Mouse (Mus musculus) heart, embryonic 13.5 days (tissue): Measurements from ENCODE around the gene Ube2r2. TPM values are rescaled to one million over a fixed set of nuclear protein-coding genes. Genes with fewer than 3 reads are reported as not detected.

Source experiments
- ATAC-seq: fragments of 200-750 bp; cut with Nextera tagmentation; 2 replicates; pipeline ENCODE4 v1.8.0; 2017; ENCODE audit warnings: moderate TSS enrichment; ENCODE audit not compliant: insufficient number of reproducible peaks, low FRiP score, low TSS enrichment; ENCODE audit errors: extremely low read depth
- H3K27ac ChIP-seq: fragments of 300-500 bp; sonication (generic); replicated peaks from 2 replicates; pipeline ENCODE4 v1.5.1; 2015; ENCODE audit warnings: moderate library complexity, mild to moderate bottlenecking, inconsistent platforms
- H3K27me3 ChIP-seq: fragments of 300-500 bp; sonication (generic); replicated peaks from 2 replicates; pipeline ENCODE4 v1.6.1; 2015; ENCODE audit warnings: mild to moderate bottlenecking, inconsistent platforms
- H3K36me3 ChIP-seq: fragments of 300-500 bp; sonication (generic); 2 replicates; pipeline ENCODE4 v1.6.1; 2015; ENCODE audit warnings: mild to moderate bottlenecking, inconsistent platforms
- H3K4me1 ChIP-seq: fragments of 300-500 bp; sonication (generic); 2 replicates; pipeline ENCODE4 v1.6.1; 2015; ENCODE audit warnings: inconsistent platforms
- H3K4me2 ChIP-seq: fragments of 300-500 bp; sonication (generic); 2 replicates; pipeline ENCODE4 v1.6.1; 2015; ENCODE audit warnings: inconsistent platforms, mild to moderate bottlenecking, moderate library complexity
- H3K4me3 ChIP-seq: fragments of 300-500 bp; sonication (generic); 2 replicates; pipeline ENCODE4 v1.5.1; 2015; ENCODE audit warnings: moderate library complexity, mild to moderate bottlenecking, inconsistent platforms
- H3K9ac ChIP-seq: fragments of 300-500 bp; sonication (generic); 2 replicates; pipeline ENCODE4 v1.6.1; 2015; ENCODE audit warnings: inconsistent platforms, mild to moderate bottlenecking, moderate library complexity
- H3K9me3 ChIP-seq: fragments of 300-500 bp; sonication (generic); 2 replicates; pipeline ENCODE4 v1.6.1; 2016; ENCODE audit warnings: inconsistent platforms
- WGBS: fragments of 180-500 bp; shearing (Covaris S2); methylation state at CpG from one replicate; pipeline ENCODE4 v1.1.7; 2015; ENCODE audit warnings: mixed read lengths; 5-methylcytosine and 5-hydroxymethylcytosine counted together
- polyA plus RNA-seq: library from polyadenylated mRNA; unstranded; fragments of >200 nt; fragmentation: Nextera tagmentation; extraction: Ambion mirVana; gene quantifications from 2 replicates; pipeline ENCODE4 v1.2.1, GENCODE M21; 2015

The Ube2r2 gene
- polyA plus RNA-seq, 1 experiment from 2014 or later, result 75.3 TPM

DNA sequence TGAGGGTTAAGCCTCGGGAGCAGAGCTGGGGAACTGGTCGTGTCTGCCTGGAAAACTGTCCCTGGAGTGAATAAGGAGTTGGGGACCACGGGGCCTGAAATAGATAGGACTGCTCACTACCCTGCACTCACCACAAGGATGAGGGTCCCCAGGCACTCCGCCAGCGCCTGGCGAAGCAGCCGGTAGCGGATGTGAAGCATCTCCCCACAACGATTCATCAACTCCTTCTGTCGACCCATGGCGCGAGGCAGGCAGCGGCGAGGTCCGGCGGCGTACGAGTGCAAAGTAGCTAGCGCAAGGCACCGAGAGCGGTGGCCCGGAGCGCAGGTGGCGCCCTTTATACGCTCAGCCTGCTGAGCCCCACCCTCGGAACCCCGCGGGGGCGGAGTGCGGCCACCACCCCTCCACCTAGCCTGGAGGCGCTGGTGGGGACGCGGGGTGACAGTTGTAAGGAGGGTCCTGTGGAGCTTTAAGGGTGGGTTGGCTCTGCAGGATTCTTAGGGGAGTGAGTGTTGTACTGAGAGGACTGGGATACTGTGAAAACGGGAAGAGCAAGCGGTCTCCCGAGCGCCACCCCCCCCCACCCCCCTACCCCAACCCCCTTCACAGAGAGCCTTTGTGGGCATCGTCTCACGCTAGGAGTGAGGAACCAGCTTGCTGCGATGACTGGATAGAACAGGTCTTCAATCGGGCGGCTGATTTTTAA lies 37.5 kb upstream of the Ube2r2 start, which contains the start of gene Aqp3:
Gene Aqp3, minus strand, starts transcription at position 313 of the 706 bp plus-strand sequence.
- no peaks in the 10 kb centered on the region for H3K9me3 ChIP-seq
- no peak within 1 kb of the TSS for H3K27ac ChIP-seq
- peak within 1 kb of the TSS; percentile 76 for H3K9ac ChIP-seq
- WGBS, result 1% methylated on average over 42 of the region's 42 CpGs
- no peak for ATAC-seq
- peak within 1 kb of the TSS; percentile 54 for H3K4me3 ChIP-seq
- H3K4me1 ChIP-seq, result peaks cover 49% of the 10 kb centered on the region
- no peaks in the 10 kb centered on the region for H3K36me3 ChIP-seq
- peak within 1 kb of the TSS; percentile 89 for H3K4me2 ChIP-seq
- H3K27me3 ChIP-seq, result peaks cover 37% of the 10 kb centered on the region

DNA sequence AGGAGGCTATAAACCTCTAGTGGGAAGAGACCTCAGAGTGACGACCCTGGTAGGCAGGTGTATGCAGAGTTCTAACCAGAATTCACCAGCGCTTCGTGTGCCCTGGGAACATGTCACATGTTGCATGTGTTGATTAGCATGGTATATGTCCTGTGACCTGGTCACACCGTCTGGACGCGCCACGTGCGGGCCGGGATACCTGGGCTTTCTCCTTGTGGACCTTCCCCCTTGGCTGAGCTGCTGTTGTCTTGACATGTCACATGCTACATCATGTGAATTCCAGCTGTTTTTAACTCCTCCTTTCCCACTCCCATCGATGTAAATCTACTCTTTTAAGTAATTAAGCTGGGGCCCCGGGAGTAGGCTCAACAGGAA lies 37.0 kb upstream of the Ube2r2 start:
- Histone ChIP-seq H3K36me3 (no peaks in the 10 kb centered on the region), H3K4me3 (peak overlapping the region; percentile 54), H3K9me3 (no peaks in the 10 kb centered on the region), H3K4me1 (peaks cover 49% of the 10 kb centered on the region), H3K4me2 (peak overlapping the region; percentile 89), H3K9ac (peak overlapping the region; percentile 76; the same call in 1 of the 2 replicates), H3K27me3 (peaks cover 37% of the 10 kb centered on the region), H3K27ac (no peak overlapping the region)
- WGBS, result 17% methylated on average over 11 of the region's 11 CpGs
- no peak for ATAC-seq

DNA sequence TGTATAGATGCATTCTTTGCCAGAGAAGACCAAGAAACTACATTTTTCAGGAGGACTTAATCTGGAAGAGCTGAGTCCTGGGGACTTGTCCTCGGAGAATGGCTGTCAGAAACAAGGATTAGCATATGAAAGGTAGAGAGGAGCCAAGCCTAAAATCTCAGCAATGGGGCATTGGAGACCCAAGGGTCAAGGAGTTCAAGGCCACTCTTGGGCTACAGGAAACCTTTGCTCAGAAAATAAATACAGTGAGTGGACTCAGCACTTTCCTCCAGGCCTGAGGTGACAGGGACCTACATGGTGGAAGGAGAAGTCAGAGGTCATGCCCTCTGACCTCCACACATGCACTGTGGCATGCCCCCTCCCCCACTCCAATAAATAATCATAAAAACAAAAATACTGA lies 34.6 kb upstream of the Ube2r2 start:
- Histone ChIP-seq H3K27me3 (peaks cover 37% of the 10 kb centered on the region), H3K4me1 (peaks cover 28% of the 10 kb centered on the region), H3K9me3 (no peaks in the 10 kb centered on the region), H3K36me3 (no peaks in the 10 kb centered on the region), H3K4me3 (no peak overlapping the region), H3K27ac (no peak overlapping the region), H3K4me2 (no peak overlapping the region), H3K9ac (no peak overlapping the region)
- ATAC-seq, result no peak
- 67% methylated on average over 1 of the region's 1 CpGs for whole genome bisulfite sequencing

DNA sequence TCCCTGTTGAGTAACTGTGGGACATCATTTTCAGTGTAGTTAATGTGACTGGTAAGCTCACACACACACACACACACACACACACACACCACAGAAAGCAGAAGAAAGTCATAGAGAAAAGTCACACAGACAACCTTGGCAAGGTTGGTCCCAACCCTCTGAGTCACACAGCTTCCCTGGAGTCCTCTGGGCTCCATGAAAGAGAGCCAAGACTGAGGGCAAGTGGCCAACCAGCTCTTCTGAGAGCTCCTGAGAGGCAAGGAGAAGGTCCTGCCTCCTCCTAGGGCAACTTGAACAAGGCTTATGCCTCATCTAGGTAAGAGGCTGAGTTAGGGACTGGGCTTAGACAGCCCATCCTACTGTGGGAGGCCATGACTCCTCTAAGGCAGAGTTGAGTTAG lies 32.6 kb upstream of the Ube2r2 start:
- no peak for ATAC-seq
- no peaks in the 10 kb centered on the region for H3K9me3 ChIP-seq
- no peak overlapping the region for H3K27ac ChIP-seq
- H3K27me3 ChIP-seq, result peaks cover 24% of the 10 kb centered on the region
- H3K9ac ChIP-seq, result no peak overlapping the region
- peaks cover 16% of the 10 kb centered on the region for H3K4me1 ChIP-seq
- H3K36me3 ChIP-seq, result no peaks in the 10 kb centered on the region
- no peak overlapping the region for H3K4me3 ChIP-seq
- H3K4me2 ChIP-seq, result no peak overlapping the region

DNA sequence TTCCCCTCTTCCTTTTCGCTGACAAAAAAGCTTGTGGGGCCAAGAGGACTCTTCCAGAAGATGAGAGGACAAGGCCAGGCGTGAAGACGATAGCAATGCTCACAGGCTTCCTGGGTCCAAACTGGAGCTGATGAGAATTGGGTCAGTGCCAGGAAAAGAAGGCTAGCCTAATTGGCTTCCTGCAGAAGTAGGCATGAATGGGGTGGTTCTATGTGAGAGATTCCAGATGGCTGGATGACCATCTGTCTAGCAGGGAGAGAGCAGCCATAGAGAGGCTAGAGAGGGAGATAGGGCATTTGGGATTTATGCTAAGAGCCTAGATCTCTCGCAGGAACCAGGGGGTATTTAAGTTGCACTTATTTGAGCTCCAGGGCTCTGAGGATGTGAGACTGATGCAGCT lies 28.1 kb upstream of the Ube2r2 start:
- no peak overlapping the region for H3K27ac ChIP-seq
- no peak overlapping the region for H3K4me2 ChIP-seq
- no peaks in the 10 kb centered on the region for H3K36me3 ChIP-seq
- H3K4me1 ChIP-seq, result 0 out of 2 replicates have a peak, but pooled peaks cover 7% of the 10 kb centered on the region
- H3K9me3 ChIP-seq, result no peaks in the 10 kb centered on the region
- no peak overlapping the region for H3K4me3 ChIP-seq
- no peak overlapping the region for H3K9ac ChIP-seq
- ATAC-seq, result no peak
- 53% methylated on average over 4 of the region's 4 CpGs for WGBS
- H3K27me3 ChIP-seq, result no peaks in the 10 kb centered on the region

DNA sequence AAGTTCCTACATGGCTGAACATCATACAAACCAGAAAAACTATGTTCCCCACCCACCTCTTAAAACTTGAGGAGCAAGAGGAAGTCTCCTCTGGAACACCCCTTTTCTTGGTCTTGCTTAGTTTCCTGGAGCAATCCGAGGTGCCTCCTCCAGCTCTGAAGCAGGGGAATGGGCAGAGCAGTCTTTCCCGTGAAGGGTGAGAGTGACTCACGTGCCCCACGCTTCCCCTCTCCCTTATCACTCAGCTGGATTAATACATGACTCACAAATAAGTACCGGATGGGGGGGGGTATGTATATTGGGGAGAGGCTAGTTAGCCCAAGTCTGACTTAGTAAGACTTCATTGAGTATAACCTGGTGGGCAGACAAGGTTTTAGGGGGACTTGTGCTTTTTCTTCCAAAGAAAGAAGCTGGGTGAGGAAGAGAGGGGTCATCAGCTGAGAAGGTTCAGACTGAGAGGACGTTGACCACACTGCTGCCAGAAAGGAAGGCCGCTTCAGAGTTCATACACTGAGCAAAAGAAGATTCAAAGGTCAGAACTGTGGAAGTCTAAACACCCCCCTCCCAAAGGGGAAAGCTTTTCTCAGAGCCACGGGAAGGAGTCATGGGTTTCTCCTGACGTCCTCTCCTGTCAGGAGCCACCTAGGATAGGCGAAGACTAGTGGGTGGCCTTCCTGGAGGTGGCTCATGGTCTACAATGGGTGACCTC lies 26.7 kb upstream of the Ube2r2 start:
- ATAC-seq, result no peak
- H3K4me3 ChIP-seq, result no peak overlapping the region
- no peak overlapping the region for H3K9ac ChIP-seq
- H3K4me2 ChIP-seq, result no peak overlapping the region
- no peak overlapping the region for H3K27ac ChIP-seq
- H3K4me1 ChIP-seq, result 0 out of 2 replicates have a peak, but pooled peaks cover 7% of the 10 kb centered on the region
- no peaks in the 10 kb centered on the region for H3K9me3 ChIP-seq
- H3K27me3 ChIP-seq, result no peaks in the 10 kb centered on the region
- peaks cover 4% of the 10 kb centered on the region; the same call in 1 of the 2 replicates for H3K36me3 ChIP-seq
- 58% methylated on average over 10 of the region's 10 CpGs for WGBS

DNA sequence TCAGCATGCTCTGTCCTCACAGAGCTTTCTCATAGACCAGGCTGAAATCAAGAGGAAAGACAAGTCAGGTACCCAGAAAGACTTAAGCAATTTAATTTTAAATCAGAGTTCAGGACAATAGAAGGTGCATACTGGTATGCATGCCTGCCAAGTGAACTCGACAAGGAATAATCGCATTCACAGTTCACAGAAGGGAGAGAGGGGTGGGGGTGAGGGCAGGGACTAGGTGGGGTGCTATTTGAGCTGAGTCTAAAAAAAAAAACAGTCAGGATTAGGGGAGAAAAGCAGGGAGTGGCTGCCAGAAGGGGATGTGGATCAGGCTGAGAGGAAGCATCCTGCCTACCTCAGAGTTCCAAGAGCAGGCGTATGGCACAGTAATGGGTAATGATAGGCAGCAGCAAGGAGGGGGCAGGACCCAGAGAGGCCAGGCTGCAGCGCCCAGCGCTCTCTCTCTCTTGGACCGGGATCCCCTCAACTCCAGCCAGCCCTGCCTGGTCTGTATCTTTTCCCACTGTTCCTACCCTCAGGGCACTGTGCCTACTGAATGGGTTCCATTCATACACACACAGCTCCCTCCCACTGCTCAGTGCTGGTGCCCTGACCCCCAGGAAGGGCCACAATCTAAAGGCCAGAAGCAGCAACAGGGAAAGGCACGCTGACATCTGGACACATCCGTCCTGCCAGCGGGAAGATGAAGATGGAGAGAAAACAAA lies 21.0 kb upstream of the Ube2r2 start:
- Histone ChIP-seq H3K36me3 (peaks cover 60% of the 10 kb centered on the region), H3K9ac (no peak overlapping the region), H3K4me1 (no peaks in the 10 kb centered on the region), H3K4me2 (no peak overlapping the region), H3K27me3 (no peaks in the 10 kb centered on the region), H3K27ac (no peak overlapping the region), H3K9me3 (no peaks in the 10 kb centered on the region), H3K4me3 (no peak overlapping the region)
- WGBS, result 85% methylated on average over 9 of the region's 9 CpGs
- ATAC-seq, result no peak

DNA sequence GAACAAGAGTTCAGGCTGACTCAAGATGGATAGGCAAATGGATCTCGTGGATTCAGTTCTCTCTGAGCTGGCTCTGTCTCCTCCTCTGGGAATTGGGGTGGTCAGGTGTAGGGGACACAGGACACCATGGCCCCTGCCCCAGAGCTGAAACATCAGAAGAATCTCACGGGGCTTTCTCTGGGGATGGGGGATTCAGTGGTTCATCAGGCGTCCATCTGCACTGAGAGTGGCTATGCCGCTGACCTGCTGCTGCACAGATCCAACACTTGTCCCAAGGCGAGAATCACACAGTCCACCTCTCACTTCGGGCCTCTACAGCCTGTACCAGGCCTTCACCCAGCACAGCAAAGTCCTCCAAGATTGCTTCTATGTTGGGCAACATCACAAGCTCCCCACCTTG lies 20.5 kb upstream of the Ube2r2 start:
- Histone ChIP-seq H3K9me3 (no peaks in the 10 kb centered on the region), H3K27ac (no peak overlapping the region), H3K27me3 (no peaks in the 10 kb centered on the region), H3K36me3 (peaks cover 66% of the 10 kb centered on the region), H3K9ac (no peak overlapping the region), H3K4me3 (no peak overlapping the region), H3K4me2 (no peak overlapping the region), H3K4me1 (no peaks in the 10 kb centered on the region)
- WGBS, result 80% methylated on average over 6 of the region's 6 CpGs
- no peak for ATAC-seq

DNA sequence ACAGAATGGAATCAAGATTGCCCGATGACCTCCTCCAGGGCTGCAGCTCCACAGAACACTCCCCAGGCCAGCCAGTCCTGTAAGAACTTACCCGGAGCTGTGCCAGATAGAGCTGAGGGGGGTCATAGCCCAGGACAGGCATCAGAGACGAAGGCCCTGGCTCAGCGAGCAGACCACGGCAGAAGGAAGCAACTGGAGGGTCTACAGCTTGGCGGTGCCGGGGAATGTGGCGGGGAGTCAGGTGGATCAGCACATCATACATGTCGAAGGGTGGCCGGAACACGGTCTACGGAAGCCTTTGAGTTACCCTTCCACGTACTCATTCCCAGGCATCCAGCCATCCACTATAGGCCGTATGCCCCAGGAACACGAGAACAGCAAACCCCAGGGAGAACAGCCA lies 19.8 kb upstream of the Ube2r2 start:
- H3K9ac ChIP-seq, result no peak overlapping the region
- 93% methylated on average over 15 of the region's 15 CpGs for WGBS
- peaks cover 73% of the 10 kb centered on the region for H3K36me3 ChIP-seq
- H3K4me3 ChIP-seq, result no peak overlapping the region
- no peak overlapping the region for H3K27ac ChIP-seq
- H3K27me3 ChIP-seq, result no peaks in the 10 kb centered on the region
- no peak overlapping the region for H3K4me2 ChIP-seq
- H3K4me1 ChIP-seq, result no peaks in the 10 kb centered on the region
- H3K9me3 ChIP-seq, result no peaks in the 10 kb centered on the region
- no peak for ATAC-seq

DNA sequence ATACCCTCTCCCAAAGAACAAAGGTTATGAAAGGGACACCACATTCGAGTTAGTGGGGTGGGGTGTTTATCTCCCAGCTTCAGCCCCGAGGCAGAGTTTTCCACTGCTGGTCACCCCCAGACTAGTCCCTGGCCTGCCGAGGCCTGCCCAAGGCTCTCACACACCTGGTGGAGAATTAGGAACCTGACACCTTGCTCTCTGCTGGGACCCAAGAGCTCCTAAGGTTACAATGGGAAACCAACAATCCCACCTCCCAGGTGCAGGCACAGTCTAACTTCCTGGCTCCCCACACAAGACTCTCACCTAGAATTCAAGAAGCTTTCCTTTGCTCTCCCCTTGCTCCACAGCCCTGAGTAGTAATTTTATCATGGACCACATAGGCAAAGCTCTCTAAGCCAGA lies 18.7 kb upstream of the Ube2r2 start:
- H3K4me2 ChIP-seq, result no peak overlapping the region
- H3K9me3 ChIP-seq, result no peaks in the 10 kb centered on the region
- H3K4me3 ChIP-seq, result no peak overlapping the region
- WGBS, result 70% methylated on average over 3 of the region's 3 CpGs
- no peak overlapping the region for H3K9ac ChIP-seq
- no peak overlapping the region for H3K27ac ChIP-seq
- H3K36me3 ChIP-seq, result peaks cover 83% of the 10 kb centered on the region
- H3K4me1 ChIP-seq, result no peaks in the 10 kb centered on the region
- H3K27me3 ChIP-seq, result no peaks in the 10 kb centered on the region
- no peak for ATAC-seq

DNA sequence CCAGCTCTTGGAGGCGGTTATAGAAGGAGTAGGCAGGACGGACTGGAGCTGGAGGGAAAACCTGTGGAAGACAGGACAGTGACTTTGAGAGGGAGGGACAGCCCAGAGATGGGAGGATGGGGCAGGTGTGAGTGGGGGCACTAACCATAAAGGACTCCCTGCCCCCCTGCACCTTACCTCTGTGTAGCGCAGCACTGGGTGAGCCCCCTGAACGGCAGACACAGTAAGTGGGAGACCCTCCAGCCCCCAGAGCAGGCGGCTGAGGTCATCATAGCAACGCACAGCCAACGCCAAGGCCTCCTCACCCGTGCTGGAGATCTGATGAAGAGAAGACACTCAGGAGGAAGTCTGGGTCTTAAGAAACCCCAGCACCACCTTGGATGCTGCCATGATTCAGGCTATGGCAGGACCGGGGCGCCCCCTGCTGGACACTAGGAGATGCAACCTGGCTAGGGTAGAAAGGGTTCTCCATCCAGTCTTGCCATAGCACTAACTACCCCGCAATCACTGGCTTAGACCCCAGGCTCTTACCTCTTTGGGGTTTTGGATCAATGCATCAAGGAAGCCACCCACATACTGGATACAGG lies 16.7 kb upstream of the Ube2r2 start:
- H3K36me3 ChIP-seq, result peaks cover 93% of the 10 kb centered on the region

More for the DNA sequence above, 16.7 kb upstream of the Ube2r2 start:
- Histone ChIP-seq H3K9ac (no peak overlapping the region), H3K27me3 (no peaks in the 10 kb centered on the region), H3K9me3 (no peaks in the 10 kb centered on the region), H3K27ac (no peak overlapping the region), H3K4me1 (peaks cover 9% of the 10 kb centered on the region), H3K4me3 (no peak overlapping the region), H3K4me2 (no peak overlapping the region)
- ATAC-seq, result no peak
- WGBS, result 73% methylated on average over 11 of the region's 11 CpGs
